Mouse (Mus musculus): ENCODE measurements around the gene Slc7a5. TPM values are rescaled to one million over a fixed set of nuclear protein-coding genes. Genes with fewer than 3 reads are reported as not detected.

The Slc7a5 gene
- total RNA-seq, 1 experiment from 2014 or later, result 44.5 TPM

DNA sequence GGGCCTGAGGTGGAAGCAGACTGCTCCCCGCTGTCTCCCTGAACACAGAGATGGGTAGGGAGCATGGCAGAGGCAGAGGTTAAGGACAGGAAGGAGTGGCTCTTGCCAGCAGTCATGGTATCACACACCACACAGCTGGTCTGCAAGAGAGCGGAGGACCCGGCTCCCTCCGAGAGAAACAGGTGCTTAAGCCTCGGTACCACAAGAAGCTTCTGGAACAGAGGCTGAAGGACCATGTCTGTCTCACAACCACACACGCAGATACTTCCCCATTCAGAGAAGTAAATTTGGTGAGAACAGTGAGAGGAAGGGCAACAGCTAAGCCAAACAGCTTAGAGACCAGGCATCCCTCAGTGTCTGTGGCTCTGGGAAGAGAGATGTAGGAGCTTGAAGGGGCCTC, 3.9 kb upstream of the Slc7a5 start:
- no peak for ATAC-seq (replicated peaks; ENCODE audit: low read depth, poor library complexity, severe bottlenecking)

DNA sequence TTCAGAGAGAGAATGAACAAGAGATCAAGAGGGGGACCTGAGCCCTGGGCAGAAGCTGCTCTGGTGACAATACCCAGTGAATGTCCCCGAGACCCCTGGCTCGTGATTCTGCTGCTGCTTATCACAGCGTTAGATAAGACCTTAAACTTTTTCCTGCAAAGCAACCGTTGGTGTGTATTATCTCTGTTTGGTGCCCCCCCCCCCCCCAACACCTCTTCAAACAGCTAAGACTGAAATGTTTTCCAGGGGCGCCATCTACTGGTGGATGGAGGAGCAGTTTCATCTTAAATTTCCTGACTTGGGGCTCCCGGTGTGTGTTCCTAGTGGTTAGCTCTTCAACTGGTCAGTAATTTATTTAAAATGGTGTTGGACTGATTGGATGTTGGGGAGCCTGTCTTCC, 2.2 kb upstream of the Slc7a5 start:
- ATAC-seq (replicated peaks; ENCODE audit: low read depth, poor library complexity, severe bottlenecking), result no peak

DNA sequence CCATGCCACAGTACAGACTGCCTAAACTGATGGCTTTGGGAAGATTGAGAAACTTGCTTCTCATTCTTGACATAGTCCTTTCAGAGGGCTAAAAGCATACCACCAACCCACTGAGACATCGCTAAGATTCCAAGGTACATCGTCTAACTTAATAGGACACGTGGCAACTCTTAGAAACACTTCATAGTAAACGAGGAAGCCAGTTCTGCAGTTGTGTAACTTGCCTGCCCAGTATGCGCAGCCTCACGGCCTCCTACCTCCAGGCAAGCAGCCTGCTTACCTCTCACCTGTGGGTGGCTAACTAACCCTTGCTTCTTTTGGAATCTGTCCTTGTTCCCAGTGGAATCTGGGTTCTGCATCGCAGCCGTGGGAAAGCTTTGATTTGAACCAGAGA, 1.7 kb upstream of the Slc7a5 start:
- ATAC-seq (replicated peaks; ENCODE audit: low read depth, poor library complexity, severe bottlenecking), result no peak

DNA sequence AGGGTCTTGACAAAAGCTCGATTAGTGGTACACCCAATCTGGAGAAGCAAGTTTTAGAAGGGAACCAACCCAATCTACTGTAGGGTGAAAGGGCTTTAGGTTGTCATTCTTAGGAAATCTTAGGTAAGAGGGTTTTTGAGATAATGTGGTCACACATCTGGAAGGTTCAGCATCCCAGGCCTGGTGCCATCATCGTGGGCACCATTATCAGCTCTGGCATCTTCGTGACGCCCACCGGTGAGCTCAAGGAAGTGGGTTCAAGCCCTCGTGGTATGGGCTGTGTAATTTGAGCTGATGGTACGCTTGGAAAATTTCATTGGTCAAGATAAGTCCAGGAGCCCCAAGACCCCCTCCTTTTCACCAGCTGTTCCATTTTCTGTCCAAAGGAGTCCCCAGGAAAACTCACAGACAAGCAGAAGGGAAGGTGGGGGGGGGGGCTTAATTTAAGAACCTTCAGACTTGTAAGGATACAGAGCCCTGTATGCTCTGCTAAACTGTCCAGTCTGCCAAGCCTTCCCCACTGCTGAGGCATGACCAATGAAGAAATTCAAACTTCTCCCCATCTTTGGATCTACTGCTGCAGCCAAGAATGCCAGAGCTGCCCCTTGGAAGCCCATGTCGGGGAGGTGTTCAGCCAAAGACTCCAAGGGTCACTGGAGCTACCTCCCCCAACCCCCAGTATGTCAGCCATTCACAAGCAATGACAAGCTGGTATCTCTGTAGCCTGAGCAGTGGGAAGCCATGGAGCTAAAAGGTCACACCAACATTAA, 1.1 kb upstream of the Slc7a5 start:
- ATAC-seq (replicated peaks; ENCODE audit: low read depth, poor library complexity, severe bottlenecking), result no peak

DNA sequence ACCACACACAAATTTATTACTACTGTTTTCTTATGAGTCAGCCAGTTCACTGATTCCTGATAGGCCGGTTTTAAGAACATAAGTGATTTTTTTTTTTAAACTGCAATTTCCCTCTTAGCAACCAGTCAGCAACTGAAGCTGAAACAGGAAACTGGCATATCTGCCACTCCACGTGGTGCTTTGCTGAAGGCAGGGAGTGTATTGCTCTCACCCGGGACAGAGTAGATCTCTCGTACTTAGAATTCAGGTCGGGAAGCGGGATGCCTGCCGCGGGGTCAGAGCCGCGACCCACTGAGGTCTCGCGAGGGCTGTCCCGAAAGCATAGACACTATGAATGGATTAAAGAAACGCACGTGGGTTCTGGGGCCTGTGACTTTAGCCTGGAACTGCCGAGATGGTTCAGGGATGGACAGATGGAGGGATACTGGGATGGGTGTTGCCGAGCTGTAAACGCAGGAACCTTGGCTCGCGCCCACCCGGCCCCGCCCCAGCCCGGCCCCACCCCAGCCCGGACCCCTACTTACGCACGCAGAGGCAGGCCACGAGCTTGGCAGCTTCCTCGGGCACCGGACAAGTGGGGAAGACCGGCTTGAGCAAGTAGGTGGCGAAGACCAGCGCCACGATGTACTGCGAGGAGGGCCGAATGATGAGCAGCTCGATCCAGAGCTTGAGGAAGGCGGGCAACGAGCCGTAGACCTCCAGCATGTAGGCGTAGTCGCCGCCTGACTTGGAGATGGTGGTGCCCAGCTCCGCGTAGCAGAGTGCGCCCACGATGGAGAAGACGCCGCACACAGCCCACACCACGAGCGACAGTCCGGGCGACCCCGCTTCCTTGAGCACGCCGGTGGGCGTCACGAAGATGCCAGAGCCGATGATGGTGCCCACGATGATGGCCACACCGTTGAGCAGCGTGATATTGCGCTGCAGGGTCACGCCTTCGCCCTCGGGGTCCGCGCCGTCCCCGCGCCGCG, 667 bp downstream of the Slc7a5 start:
- peak; percentile 39 for ATAC-seq (replicated peaks; ENCODE audit: low read depth, poor library complexity, severe bottlenecking)

DNA sequence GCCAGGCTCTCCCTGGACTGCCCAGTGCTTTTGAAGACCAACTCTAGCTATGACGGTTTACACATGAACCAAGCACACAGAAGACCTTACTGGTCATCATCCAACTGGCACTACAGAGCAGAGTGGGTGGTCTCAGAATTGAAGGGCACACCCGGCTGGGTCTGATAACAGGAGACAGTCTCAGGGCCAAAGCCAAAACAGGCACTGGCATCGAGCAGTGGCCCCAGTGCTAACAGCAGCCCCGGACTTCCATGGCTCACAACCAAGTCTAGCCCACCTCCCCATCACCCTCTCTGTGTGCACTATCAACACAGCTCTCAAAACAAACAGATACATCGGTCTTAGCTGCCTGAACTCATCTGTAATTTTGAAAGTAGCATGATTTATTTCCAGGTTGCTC, 1.6 kb downstream of the Slc7a5 start:
- no peak for ATAC-seq (replicated peaks; ENCODE audit: low read depth, poor library complexity, severe bottlenecking)

DNA sequence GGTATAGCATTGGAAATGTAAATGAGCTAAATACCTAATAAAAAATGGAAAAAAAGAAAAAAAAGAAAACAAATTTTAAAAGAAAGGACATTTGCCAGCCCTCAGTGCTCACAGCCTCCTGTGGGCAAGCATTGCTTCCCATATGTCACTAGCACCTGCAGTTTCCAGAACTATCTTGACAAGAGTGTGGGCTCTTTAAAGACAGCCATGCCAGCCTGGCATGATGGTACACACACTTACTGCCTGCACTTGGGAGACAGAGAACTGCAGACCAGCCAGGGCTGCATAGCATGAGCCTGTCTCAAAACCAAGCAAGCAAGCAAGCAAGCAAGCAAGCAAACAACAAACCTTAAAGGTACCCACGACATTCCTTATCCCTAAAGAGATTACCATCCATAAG, 2.1 kb downstream of the Slc7a5 start:
- ATAC-seq (replicated peaks; ENCODE audit: low read depth, poor library complexity, severe bottlenecking), result no peak

DNA sequence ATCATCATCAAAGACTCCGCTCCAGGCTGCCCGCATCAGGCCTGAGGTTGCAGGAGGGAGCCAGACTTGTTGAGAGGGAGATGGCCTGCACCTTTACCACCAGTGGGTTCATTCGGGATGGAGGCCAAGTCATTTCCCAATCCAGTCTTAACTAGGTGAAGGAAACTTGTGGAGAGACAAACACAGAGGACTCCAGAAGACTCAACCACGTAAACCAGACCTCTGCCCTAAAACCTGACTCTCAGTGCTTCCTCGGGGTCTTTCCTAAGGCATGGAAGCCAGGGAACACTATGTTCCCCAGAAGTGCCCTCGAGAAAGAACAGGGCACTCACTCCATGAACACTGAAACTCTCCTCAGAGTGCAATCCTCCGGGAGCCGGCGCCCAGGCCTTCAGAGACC, 2.5 kb downstream of the Slc7a5 start:
- no peak for ATAC-seq (replicated peaks; ENCODE audit: low read depth, poor library complexity, severe bottlenecking)

DNA sequence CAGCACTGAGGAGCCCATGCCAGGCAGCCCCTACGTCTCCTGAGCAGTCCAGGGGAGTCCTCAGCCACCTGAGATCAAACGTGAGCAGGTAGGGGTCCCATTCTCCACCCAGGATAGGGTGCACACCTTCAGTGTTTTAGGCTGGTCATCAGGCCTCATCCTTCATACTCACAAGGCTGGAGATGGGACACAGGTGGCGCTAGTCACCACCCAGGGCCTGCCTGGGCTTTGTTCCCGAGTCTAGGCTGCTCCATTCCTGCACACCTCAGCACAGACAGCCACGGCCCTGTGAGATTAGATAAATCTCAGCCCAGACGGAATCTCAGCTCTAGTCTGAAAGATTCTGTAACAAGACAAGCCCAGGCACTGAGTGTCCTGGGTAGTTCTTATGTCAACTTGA, 3.5 kb downstream of the Slc7a5 start:
- ATAC-seq (replicated peaks; ENCODE audit: low read depth, poor library complexity, severe bottlenecking), result no peak

DNA sequence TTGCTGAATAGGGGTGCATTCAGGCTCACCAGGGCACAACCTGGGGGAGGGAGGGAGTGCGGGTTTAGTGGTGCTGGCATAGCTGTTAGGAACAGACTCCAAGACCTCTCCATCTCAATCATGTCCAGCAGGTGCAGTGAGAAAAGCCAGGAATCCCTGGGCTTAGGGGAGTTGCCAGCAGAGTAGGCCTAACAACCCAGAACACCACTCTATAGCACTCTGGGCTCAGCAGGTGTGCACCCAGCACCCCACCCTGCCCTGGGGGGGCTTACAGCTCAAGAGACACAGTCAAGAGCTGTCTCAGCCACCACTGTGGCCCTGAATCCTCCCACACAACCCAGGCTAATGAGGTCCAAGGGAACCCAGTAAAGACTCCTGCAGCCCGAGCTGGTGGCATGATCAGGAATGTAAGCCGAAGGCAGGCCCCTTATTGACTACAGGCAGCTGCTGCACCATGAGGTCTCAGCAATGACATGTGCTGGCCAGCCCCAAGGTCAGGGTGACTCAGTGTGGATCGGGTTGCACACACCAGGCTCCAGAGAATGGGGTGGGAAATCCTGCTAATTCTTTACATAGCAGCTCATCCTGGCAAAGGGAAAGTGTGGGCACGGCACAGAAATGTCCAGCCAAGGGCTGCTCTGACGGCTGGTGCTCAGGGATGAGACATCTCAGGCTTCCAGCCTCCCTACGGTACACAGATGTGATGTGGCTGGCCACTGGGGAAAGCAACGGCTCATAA, 5.8 kb downstream of the Slc7a5 start:
- ATAC-seq (replicated peaks; ENCODE audit: low read depth, poor library complexity, severe bottlenecking), result no peak

DNA sequence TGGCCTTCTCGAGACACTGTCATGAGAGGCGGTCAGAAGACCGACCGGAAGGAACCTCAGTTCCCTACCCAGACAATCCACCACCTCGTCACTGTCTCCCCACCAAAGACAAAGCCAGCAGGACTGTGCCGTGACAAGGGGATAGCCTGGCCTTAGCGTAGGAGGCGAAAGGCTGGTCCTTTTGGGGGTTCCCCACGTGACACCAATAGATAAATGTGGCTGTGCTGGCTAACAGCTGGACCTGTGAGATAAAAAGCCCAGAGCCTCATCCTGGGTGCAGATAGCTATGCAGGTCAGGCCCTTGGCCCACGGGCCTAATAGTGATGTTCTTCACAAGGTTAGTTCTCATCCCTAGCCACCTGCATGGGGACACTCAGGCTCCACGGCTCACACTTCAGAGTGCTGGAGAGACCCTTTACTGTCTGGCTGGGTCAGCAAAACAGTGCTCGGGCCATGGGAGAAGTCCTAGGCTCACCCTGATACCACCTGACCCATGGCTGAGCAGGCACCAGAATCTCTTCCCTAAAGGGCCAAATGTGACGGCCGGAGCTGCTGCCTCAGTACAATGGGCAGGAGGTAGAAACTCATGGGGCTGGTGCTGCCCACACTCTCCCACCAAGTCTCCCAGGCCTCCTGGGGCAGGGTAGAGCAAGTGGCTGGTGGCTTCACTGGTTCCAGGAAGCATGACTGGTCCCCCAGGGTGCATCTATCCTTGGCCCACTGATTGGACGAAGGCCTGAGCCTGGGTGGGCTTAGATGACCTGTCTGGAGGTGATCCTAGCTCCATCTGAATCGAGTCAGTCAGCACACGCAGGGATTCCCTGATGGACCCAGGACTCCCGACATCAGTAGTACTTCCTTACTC, 8.1 kb downstream of the Slc7a5 start:
- 0 out of 2 replicates have a peak, but pooled peaks have one; percentile 15 for ATAC-seq (replicated peaks; ENCODE audit: low read depth, poor library complexity, severe bottlenecking)

DNA sequence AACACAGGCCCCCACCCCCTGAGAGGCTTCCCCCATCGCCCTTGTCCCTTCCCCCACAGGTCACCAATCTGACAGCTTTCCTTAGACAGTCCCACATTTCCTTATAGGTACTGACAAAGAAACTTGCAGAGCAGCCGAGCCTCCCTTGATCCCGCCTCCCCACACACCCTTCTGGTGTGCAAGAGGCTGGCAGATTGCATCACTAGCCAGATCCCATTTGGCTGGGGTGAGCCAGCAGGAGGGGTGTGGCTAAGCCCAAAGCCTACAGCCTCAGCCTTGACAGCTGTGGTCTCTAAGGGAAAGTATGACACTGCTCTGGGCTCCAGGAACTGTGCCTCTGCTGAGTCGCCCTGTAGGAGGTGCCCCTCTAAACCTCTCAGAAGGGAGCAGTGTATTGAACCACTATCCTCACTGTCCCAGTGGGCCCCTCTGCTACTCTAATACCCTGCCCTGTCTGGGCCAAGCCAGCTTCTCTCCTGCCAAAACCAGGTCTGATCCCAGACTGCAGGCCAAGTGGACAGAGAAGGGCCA, 9.0 kb downstream of the Slc7a5 start:
- ATAC-seq (replicated peaks; ENCODE audit: low read depth, poor library complexity, severe bottlenecking), result peak; percentile 94

DNA sequence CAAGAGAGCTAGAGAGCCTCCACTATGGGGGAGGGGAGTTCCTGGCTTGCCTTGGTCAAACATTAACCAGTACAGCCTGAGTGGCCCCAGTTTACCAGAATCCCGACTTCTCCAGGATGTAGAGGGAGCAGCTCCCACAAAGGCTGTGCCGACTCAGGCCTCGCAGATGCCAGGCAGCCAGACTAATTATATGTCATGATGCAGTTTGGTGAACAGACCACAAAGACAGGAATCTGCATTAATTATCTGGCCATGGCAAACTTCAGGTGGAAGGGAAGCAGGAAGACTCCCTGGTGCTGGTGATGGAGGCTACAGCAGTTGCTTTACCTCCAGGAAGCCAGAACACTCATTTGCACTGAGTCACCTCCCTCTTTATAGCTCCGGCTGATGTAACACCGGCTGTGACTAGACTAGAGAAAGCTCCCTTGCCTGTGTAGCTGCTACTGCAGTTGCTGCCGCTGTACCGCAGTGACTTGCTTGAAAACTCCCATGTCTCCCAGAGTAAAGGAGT, 9.6 kb downstream of the Slc7a5 start:
- peak; percentile 22 for ATAC-seq (replicated peaks; ENCODE audit: low read depth, poor library complexity, severe bottlenecking)

DNA sequence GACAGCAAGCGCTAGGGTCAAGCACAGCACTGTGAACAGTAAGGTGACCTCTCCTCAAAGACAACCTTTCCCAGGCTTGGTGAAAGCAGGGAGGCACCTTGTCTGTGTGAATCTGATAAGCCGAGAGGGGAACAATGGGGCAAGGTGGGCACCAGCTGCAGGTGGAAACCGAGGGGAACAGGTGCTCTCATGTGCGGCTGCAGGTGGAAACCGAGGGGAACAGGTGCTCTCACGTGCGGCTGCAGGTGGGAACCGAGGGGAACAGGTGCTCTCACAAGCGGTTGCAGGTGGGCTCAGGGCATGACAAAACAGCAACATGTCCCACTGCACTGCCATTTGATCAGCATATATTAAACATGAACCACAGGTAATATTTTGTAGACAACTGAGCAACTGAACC, 10.3 kb downstream of the Slc7a5 start:
- ATAC-seq (replicated peaks; ENCODE audit: low read depth, poor library complexity, severe bottlenecking), result no peak

DNA sequence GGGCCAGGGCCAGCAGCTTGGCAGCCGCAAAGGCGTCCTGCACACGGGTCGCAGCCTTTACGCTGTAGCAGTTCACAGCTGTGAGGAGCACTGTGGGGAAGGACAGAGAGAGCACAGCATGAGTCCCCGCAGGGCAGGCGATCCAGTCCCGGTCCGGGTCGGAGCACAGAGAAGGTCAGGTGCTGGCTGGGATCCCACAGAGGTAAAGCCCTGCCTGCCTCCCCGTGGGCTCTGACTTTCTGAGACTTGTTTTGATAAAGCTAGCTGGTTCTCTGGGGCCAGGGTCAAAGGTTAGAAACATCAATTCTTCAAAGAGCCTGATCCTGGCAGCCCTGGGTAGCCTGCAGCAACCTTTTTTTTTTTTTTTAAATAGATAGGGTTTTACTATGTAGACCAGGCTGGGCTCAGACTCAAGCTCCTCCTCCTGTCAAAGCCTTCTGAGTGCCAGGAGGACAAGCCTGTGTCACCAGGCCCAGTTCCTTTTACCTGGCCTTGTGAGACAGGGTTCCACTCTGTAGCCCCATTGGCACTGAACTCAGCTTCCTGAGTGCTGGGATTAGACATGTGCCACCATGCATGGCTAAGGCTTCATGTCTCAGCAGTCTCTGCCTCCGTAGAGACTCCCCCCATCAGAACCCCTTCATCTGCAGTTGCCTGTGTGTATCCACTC, 10.9 kb downstream of the Slc7a5 start:
- no peak for ATAC-seq (replicated peaks; ENCODE audit: low read depth, poor library complexity, severe bottlenecking)

DNA sequence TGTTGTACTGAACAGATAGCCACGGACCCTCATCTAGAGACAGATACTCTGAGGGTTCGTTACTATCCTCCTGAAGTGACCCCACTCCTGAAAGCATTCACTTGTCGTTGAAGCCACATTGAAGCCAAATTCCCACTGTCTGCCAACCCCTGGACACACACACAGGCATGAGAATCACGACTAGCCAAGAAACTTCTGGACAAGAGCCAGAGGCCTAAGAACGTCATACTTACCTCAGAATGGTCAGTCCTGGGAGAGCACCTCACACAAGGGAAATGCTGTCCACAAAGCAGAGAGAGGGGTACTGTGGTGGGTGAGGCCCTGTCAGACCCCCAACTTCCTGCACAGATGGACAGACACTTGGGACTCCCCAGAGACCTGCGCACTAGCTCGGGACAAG, 11.6 kb downstream of the Slc7a5 start:
- ATAC-seq (replicated peaks; ENCODE audit: low read depth, poor library complexity, severe bottlenecking), result no peak

DNA sequence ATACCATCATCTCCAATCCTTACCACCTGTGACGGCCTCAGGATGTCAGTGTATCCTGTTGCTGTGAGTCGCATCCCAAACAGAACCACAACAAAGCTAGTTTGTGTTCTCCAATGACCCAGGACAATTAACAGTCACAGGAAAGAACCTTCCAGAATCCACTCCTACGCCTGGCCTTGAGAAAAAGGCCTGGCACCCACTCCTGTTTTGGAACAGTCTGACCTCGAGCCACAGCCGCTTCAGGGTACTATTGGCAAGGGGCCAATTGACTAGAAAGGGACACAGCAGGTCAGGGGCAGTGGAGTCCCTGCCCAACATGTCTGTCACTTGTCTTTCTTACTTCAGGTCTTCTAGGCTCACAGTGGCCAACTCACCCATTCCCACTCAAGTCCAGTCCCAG, 14.6 kb downstream of the Slc7a5 start:
- ATAC-seq (replicated peaks; ENCODE audit: low read depth, poor library complexity, severe bottlenecking), result no peak
